ENCODE assay signal across 14 mouse cellular contexts in genomic region chr10:75857598-75857997, GRCm38 (mm10). TPM values are rescaled to one million over a fixed set of nuclear protein-coding genes. Genes with fewer than 3 reads are reported as not detected.
A peak's percentile ranks its signal among the peaks of the same experiment; 100 is the strongest.
DNase-seq lines count a peak whose midpoint lies in the region; ATAC-seq lines count a peak whose summit lies in the region.
"Had no signal": no experiment of that assay in that cellular context is flagged by ENCODE, and none has a peak within 500 bp of the region (broad histone marks: within the 10 kb centered on the region; RNA-seq: fewer than 3 reads in every experiment).

No protein-coding gene starts in this region.

- no peaks in the 10 kb centered on the region for H3K27me3 ChIP-seq in hindbrain, embryonic 10.5 days (ENCODE audit: insufficient read depth, poor library complexity, severe bottlenecking)
- H3K27me3 ChIP-seq in hindbrain, embryonic 14.5 days (ENCODE audit: control insufficient read depth, insufficient read depth, low read length): no peaks in the 10 kb centered on the region
- no peaks in the 10 kb centered on the region for H3K27me3 ChIP-seq in megakaryocyte, embryonic 14.5 days (replicated peaks)
- no peaks in the 10 kb centered on the region for H3K27me3 ChIP-seq in embryonic facial prominence, embryonic 10.5 days (replicated peaks; ENCODE audit: low read depth, poor library complexity, severe bottlenecking)
- no peaks in the 10 kb centered on the region for H3K27me3 ChIP-seq in limb, embryonic 12.5 days

- H3K4me3 ChIP-seq in hindbrain, embryonic 10.5 days: peak overlapping the region; percentile 13; the same call in 1 of the 2 replicates
- H3K4me3 ChIP-seq in hindbrain, embryonic 14.5 days (replicated peaks; ENCODE audit: low read length): no peak overlapping the region
- H3K4me3 ChIP-seq in megakaryocyte, embryonic 14.5 days (replicated peaks): peak overlapping the region; percentile 33
- peak overlapping the region; percentile 26; the same call in 1 of the 2 replicates for H3K4me3 ChIP-seq in embryonic facial prominence, embryonic 10.5 days
- no peak overlapping the region for H3K4me3 ChIP-seq in limb, embryonic 12.5 days (replicated peaks)

- H3K36me3 ChIP-seq in hindbrain, embryonic 10.5 days: peaks cover 34% of the 10 kb centered on the region
- peaks cover 16% of the 10 kb centered on the region for H3K36me3 ChIP-seq in hindbrain, embryonic 14.5 days (replicated peaks; ENCODE audit: control insufficient read depth, insufficient read depth)
- H3K36me3 ChIP-seq in megakaryocyte, embryonic 14.5 days (replicated peaks; ENCODE audit: low read length): peaks cover 44% of the 10 kb centered on the region
- H3K36me3 ChIP-seq in embryonic facial prominence, embryonic 10.5 days (replicated peaks): peaks cover 37% of the 10 kb centered on the region
- H3K36me3 ChIP-seq in limb, embryonic 12.5 days: peaks cover 24% of the 10 kb centered on the region

- H3K4me1 ChIP-seq in hindbrain, embryonic 10.5 days (replicated peaks): peaks cover 43% of the 10 kb centered on the region
- peaks cover 21% of the 10 kb centered on the region for H3K4me1 ChIP-seq in hindbrain, embryonic 14.5 days (replicated peaks; ENCODE audit: control insufficient read depth, insufficient read depth, low read length)
- peaks cover 70% of the 10 kb centered on the region for H3K4me1 ChIP-seq in megakaryocyte, embryonic 14.5 days
- H3K4me1 ChIP-seq in embryonic facial prominence, embryonic 10.5 days: peaks cover 35% of the 10 kb centered on the region
- H3K4me1 ChIP-seq in limb, embryonic 12.5 days (replicated peaks): peaks cover 27% of the 10 kb centered on the region

- no peak overlapping the region for H3K4me2 ChIP-seq in hindbrain, embryonic 14.5 days (replicated peaks)
- H3K4me2 ChIP-seq in limb, embryonic 12.5 days: no peak overlapping the region

- H3K9ac ChIP-seq in hindbrain, embryonic 14.5 days: no peak overlapping the region
- no peak overlapping the region for H3K9ac ChIP-seq in limb, embryonic 12.5 days (replicated peaks)

- no peaks in the 10 kb centered on the region for H3K9me3 ChIP-seq in hindbrain, embryonic 10.5 days
- no peaks in the 10 kb centered on the region for H3K9me3 ChIP-seq in hindbrain, embryonic 14.5 days (ENCODE audit: control insufficient read depth, low read length)
- peaks cover 11% of the 10 kb centered on the region for H3K9me3 ChIP-seq in megakaryocyte, embryonic 14.5 days
- 0 out of 2 replicates have a peak, but pooled peaks cover 2% of the 10 kb centered on the region for H3K9me3 ChIP-seq in embryonic facial prominence, embryonic 10.5 days
- H3K9me3 ChIP-seq in limb, embryonic 12.5 days: 0 out of 2 replicates have a peak, but pooled peaks cover 3% of the 10 kb centered on the region

- no peak overlapping the region for H3K27ac ChIP-seq in hindbrain, embryonic 10.5 days
- no peak overlapping the region for H3K27ac ChIP-seq in hindbrain, embryonic 14.5 days
- H3K27ac ChIP-seq in embryonic facial prominence, embryonic 10.5 days (replicated peaks): no peak overlapping the region
- 0 out of 2 replicates have a peak overlapping the region, but pooled peaks have one; percentile 12 for H3K27ac ChIP-seq in limb, embryonic 12.5 days
- H3K27ac ChIP-seq: hindbrain, postnatal 0 days had no signal

- DNase-seq in hindbrain, embryonic 10.5 days (ENCODE audit: low spot score): no peak
- no peak for DNase-seq in hindbrain, embryonic 14.5 days (ENCODE audit: low spot score)
- DNase-seq in embryonic facial prominence, embryonic 10.5 days (ENCODE audit: low spot score): no peak
- DNase-seq in layer of hippocampus, adult 9-10 months (ENCODE audit: low spot score): no peak
- DNase-seq: cerebellum, adult 8-10 months; right cerebral cortex, postnatal 4 days had no signal

- 93% methylated on average over 4 of the region's 4 CpGs for WGBS in hindbrain, embryonic 10.5 days
- WGBS in hindbrain, embryonic 14.5 days: 97% methylated on average over 4 of the region's 4 CpGs
- 96% methylated on average over 4 of the region's 4 CpGs for WGBS in embryonic facial prominence, embryonic 10.5 days
- WGBS in limb, embryonic 12.5 days: 98% methylated on average over 4 of the region's 4 CpGs

- ATAC-seq in hindbrain, embryonic 14.5 days (ENCODE audit: low FRiP score): no peak
- ATAC-seq in megakaryocyte, adult 5-6 weeks (ENCODE audit: poor library complexity, severe bottlenecking): no peak
- ATAC-seq in limb, embryonic 12.5 days (ENCODE audit: insufficient number of reproducible peaks, insufficient read depth, low FRiP score, low TSS enrichment, low read depth): no peak
- ATAC-seq: hindbrain, postnatal 0 days had no signal

RNA-seq across cellular contexts. Expression of gene Mif, which starts 2.4 kb away (rescaled TPM):
- polyA plus RNA-seq in hindbrain, embryonic 10.5 days (2016; fragmentation: Nextera tagmentation; extraction: Ambion mirVana): 2,694 and 3,395 TPM in 2 replicates
- 1,642 and 1,896 TPM in 2 replicates for polyA plus RNA-seq in hindbrain, embryonic 14.5 days (2014; fragmentation: Nextera tagmentation; extraction: Ambion mirVana)
- 3,756 and 4,116 TPM in 2 replicates for polyA plus RNA-seq in megakaryocyte, embryonic 14.5 days (2012; ENCODE audit: insufficient read depth, low replicate concordance)
- 68.9 and 73.4 TPM in 2 replicates for total RNA-seq in megakaryocyte, adult 5-6 weeks (2015)
- 87.4 and 123 TPM in 2 replicates for total RNA-seq in megakaryocyte, adult 5-6 weeks (2017)
- 3,361 and 3,650 TPM in 2 replicates for polyA plus RNA-seq in embryonic facial prominence, embryonic 10.5 days (2016; fragmentation: Nextera tagmentation; extraction: Ambion mirVana)
- 1,855 and 1,928 TPM in 2 replicates for polyA plus RNA-seq in limb, embryonic 12.5 days (2016; fragmentation: Nextera tagmentation; extraction: Ambion mirVana)

RNA-seq across cellular contexts. Expression of gene Gstt2, which starts 20.4 kb away (rescaled TPM):
- polyA plus RNA-seq in hindbrain, embryonic 10.5 days (2016; fragmentation: Nextera tagmentation; extraction: Ambion mirVana): 7.9 and 8.5 TPM in 2 replicates
- 5.8 and 8.3 TPM in 2 replicates for polyA plus RNA-seq in hindbrain, embryonic 14.5 days (2014; fragmentation: Nextera tagmentation; extraction: Ambion mirVana)
- 2.3 TPM in 1 of 2 replicates, not detected in the other for polyA plus RNA-seq in megakaryocyte, embryonic 14.5 days (2012; ENCODE audit: insufficient read depth, low replicate concordance)
- total RNA-seq in megakaryocyte, adult 5-6 weeks (2015): 4.7 and 5.9 TPM in 2 replicates
- total RNA-seq in megakaryocyte, adult 5-6 weeks (2017): 1.8 and 4.7 TPM in 2 replicates
- 6.8 and 8.5 TPM in 2 replicates for polyA plus RNA-seq in embryonic facial prominence, embryonic 10.5 days (2016; fragmentation: Nextera tagmentation; extraction: Ambion mirVana)
- polyA plus RNA-seq in limb, embryonic 12.5 days (2016; fragmentation: Nextera tagmentation; extraction: Ambion mirVana): 9.7 and 11.1 TPM in 2 replicates

RNA-seq across cellular contexts. Expression of gene Gstt4, which starts 35.3 kb away (rescaled TPM):
- polyA plus RNA-seq in hindbrain, embryonic 10.5 days (2016; fragmentation: Nextera tagmentation; extraction: Ambion mirVana): not detected in 2 replicates
- not detected in 2 replicates for polyA plus RNA-seq in hindbrain, embryonic 14.5 days (2014; fragmentation: Nextera tagmentation; extraction: Ambion mirVana)
- 0.10 TPM in 1 of 2 replicates, not detected in the other for polyA plus RNA-seq in megakaryocyte, embryonic 14.5 days (2012; ENCODE audit: insufficient read depth, low replicate concordance)
- total RNA-seq in megakaryocyte, adult 5-6 weeks (2015): not detected in 2 replicates
- total RNA-seq in megakaryocyte, adult 5-6 weeks (2017): not detected in 2 replicates
- polyA plus RNA-seq in embryonic facial prominence, embryonic 10.5 days (2016; fragmentation: Nextera tagmentation; extraction: Ambion mirVana): 0.21 TPM in 1 of 2 replicates, not detected in the other
- polyA plus RNA-seq in limb, embryonic 12.5 days (2016; fragmentation: Nextera tagmentation; extraction: Ambion mirVana): not detected in 2 replicates
- total RNA-seq: ES-E14; hindbrain, postnatal 0 days; monocyte, adult 5-6 weeks had no signal
- polyA plus RNA-seq: embryonic facial prominence, embryonic 11.5 days; hindbrain, postnatal 0 days; limb, embryonic 14.5 days had no signal

RNA-seq across cellular contexts. Expression of gene Derl3, which starts 35.6 kb away (rescaled TPM):
- polyA plus RNA-seq in hindbrain, embryonic 10.5 days (2016; fragmentation: Nextera tagmentation; extraction: Ambion mirVana): 1.6 and 3.1 TPM in 2 replicates
- polyA plus RNA-seq in hindbrain, embryonic 14.5 days (2014; fragmentation: Nextera tagmentation; extraction: Ambion mirVana): 0.91 and 1.5 TPM in 2 replicates
- 1.2 and 44.8 TPM in 2 replicates for polyA plus RNA-seq in megakaryocyte, embryonic 14.5 days (2012; ENCODE audit: insufficient read depth, low replicate concordance)
- 0.41 and 0.89 TPM in 2 replicates for total RNA-seq in megakaryocyte, adult 5-6 weeks (2015)
- not detected in 2 replicates for total RNA-seq in megakaryocyte, adult 5-6 weeks (2017)
- 2.3 and 3.0 TPM in 2 replicates for polyA plus RNA-seq in embryonic facial prominence, embryonic 10.5 days (2016; fragmentation: Nextera tagmentation; extraction: Ambion mirVana)
- 3.5 and 3.9 TPM in 2 replicates for polyA plus RNA-seq in limb, embryonic 12.5 days (2016; fragmentation: Nextera tagmentation; extraction: Ambion mirVana)

RNA-seq across cellular contexts. Expression of gene Gstt1, which starts 59.2 kb away (rescaled TPM):
- polyA plus RNA-seq in hindbrain, embryonic 10.5 days (2016; fragmentation: Nextera tagmentation; extraction: Ambion mirVana): 3.8 and 4.1 TPM in 2 replicates
- 12.1 and 12.2 TPM in 2 replicates for polyA plus RNA-seq in hindbrain, embryonic 14.5 days (2014; fragmentation: Nextera tagmentation; extraction: Ambion mirVana)
- 44.0 and 52.9 TPM in 2 replicates for polyA plus RNA-seq in megakaryocyte, embryonic 14.5 days (2012; ENCODE audit: insufficient read depth, low replicate concordance)
- 0.78 TPM in 1 of 2 replicates, not detected in the other for total RNA-seq in megakaryocyte, adult 5-6 weeks (2015)
- total RNA-seq in megakaryocyte, adult 5-6 weeks (2017): not detected in 2 replicates
- 3.0 and 4.3 TPM in 2 replicates for polyA plus RNA-seq in embryonic facial prominence, embryonic 10.5 days (2016; fragmentation: Nextera tagmentation; extraction: Ambion mirVana)
- polyA plus RNA-seq in limb, embryonic 12.5 days (2016; fragmentation: Nextera tagmentation; extraction: Ambion mirVana): 9.2 and 9.8 TPM in 2 replicates
- total RNA-seq: monocyte, adult 5-6 weeks had no signal

Comparison
In these comparisons a context has a peak if more than half of its experiments do, and no peak if none do; other contexts are left out.
1. H3K4me3 ChIP-seq: peak in hindbrain, embryonic 10.5 days (single experiment), megakaryocyte, embryonic 14.5 days (single experiment) and embryonic facial prominence, embryonic 10.5 days (single experiment); none in hindbrain, embryonic 14.5 days (single experiment) and limb, embryonic 12.5 days (single experiment).